Mouse (Mus musculus): ENCODE measurements at regions not wholly inside any gene's neighbourhood (a gene's known extent, or its start where the extent isn't known, plus 50 kb on each side); places are given as distances from the start of the nearest gene placed in this dataset.

- H3K27ac ChIP-seq (ENCODE audit: insufficient read depth, low read depth, low read length, poor library complexity, severe bottlenecking): no peak overlapping the region
- no peak overlapping the region for H3K9ac ChIP-seq (ENCODE audit: insufficient read depth, low read depth, low read length, poor library complexity, severe bottlenecking)
- no peak overlapping the region for H3K4me3 ChIP-seq (ENCODE audit: insufficient read depth in 1 of 2, low read depth in 1 of 2, low read length in 2 of 2, poor library complexity in 1 of 2, severe bottlenecking in 1 of 2)
- no peaks in the 10 kb centered on the region for H3K4me1 ChIP-seq (ENCODE audit: control insufficient read depth in 2 of 2, insufficient read depth in 2 of 2, low read length in 2 of 2, poor library complexity in 1 of 2)
- H3K9me3 ChIP-seq (ENCODE audit: control insufficient read depth, insufficient read depth, low read depth, low read length): no peaks in the 10 kb centered on the region
- no peak for DNase-seq (ENCODE audit: low read depth, low spot score)
- TF ChIP-seq HCFC1 (IDR thresholded peaks at IDR 0.05; ENCODE audit: borderline replicate concordance, insufficient read depth, low read length) (no peak), CHD2 (IDR thresholded peaks at IDR 0.05; ENCODE audit: low read depth, low read length) (no peak), ZC3H11A (IDR thresholded peaks at IDR 0.05; ENCODE audit: borderline replicate concordance, low read depth, low read length) (no peak), MAFK (IDR thresholded peaks at IDR 0.05; ENCODE audit: insufficient read depth, low read depth, low read length) (no peak), ZNF384 (IDR thresholded peaks at IDR 0.05; ENCODE audit: low read depth, low read length) (no peak)
- in situ Hi-C loops (cut with MboI; ENCODE audit: low sequenced_read_pairs in 2 of 2, unreplicated experiment in 2 of 2): no loop called here
- no peaks in the 10 kb centered on the region for H3K36me3 ChIP-seq (ENCODE audit: control insufficient read depth, insufficient read depth, low read length, poor library complexity, severe bottlenecking)
These were observed 1092.9 kb upstream of the Tyrp1 start for GRCm38 (mm10) chr4:79740925-79741560.

Measured in ES-E14 (cell line).